Mouse (Mus musculus): ENCODE data around the gene Lipc. TPM values are rescaled to one million over a fixed set of nuclear protein-coding genes. Genes with fewer than 3 reads are reported as not detected.

Lipc gene
- total RNA-seq, 4 experiments from 2014 or later, result not detected

DNA sequence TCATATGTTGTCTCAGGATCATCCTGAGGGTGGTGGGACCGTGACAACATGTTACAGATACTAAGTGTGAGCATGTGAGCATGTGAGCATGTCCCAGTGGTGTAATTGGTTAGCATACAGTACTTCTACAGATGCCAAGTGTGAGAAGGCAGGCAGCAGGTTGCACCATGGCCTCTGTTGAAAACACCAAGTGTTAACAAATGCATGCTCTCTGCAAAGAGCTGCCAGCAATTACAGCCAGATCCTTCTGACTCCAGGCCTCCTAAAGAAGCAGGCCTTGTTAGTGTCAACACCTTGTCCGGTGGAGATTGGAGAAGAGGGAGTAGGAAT is 36.7 kb downstream of the Lipc start:
- DNase-seq (ENCODE audit: low spot score in 2 of 2), result no peak

GRCm38 (mm10) chr9:70914659-70915355 is 37.2 kb downstream of the Lipc start:
- DNase-seq (ENCODE audit: low spot score in 2 of 2), result no peak

- DNase-seq (ENCODE audit: low spot score in 2 of 2), result no peak
Measured at GRCm38 (mm10) chr9:70911163-70911562, 40.9 kb downstream of the Lipc start.

- DNase-seq (ENCODE audit: low spot score in 2 of 2), result no peak
Measured at GRCm38 (mm10) chr9:70910351-70910750, 41.7 kb downstream of the Lipc start.

GRCm38 (mm10) chr9:70902821-70903730 is 49.0 kb downstream of the Lipc start:
- DNase-seq (ENCODE audit: low spot score in 2 of 2), result no peak

DNA sequence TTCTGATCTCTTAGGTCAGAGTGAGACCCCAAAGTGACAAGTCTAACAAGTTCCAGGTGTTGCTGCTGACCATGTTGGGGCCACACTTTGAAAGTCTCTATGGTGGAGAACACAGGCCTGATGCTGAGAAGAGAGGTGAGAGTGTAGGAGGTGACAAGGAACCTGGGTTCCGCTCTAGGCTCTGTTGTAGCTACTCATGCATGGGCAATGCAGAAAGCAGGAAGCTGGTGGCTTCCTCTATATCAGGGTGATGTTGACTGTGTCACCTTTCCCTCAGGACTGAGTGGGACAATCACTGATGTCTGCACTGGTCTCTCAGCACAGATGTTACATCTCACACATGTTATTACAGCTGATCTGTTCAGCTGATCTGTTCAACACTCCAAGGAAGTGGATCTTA is 57.8 kb downstream of the Lipc start:
- DNase-seq (ENCODE audit: low spot score in 2 of 2), result no peak

GRCm38 (mm10) chr9:70893526-70893925 is 58.5 kb downstream of the Lipc start:
- no peak for DNase-seq (ENCODE audit: low spot score in 2 of 2)

DNA sequence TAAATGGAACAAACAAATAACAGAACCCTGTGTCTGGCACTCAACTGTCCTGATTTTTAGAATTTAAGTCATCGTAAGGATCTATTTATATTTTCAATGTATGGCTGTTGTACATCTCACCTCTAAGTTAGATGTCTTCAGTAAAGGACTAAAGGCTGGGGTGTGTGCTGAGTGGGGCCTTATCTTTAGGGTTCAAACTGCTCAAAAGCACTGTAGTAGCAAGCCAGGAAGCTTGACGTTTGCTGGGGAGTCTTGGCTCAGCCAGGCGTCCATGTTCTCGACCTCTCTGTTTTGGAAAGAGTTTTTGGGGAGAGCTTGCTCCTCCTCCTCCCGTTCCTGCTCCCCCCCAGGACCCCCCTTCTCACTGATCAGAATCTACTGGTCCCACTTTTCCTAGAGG is 59.4 kb downstream of the Lipc start:
- DNase-seq (ENCODE audit: low spot score in 2 of 2), result no peak

- no peak for DNase-seq (ENCODE audit: low spot score in 2 of 2)
Measured at GRCm38 (mm10) chr9:70891431-70892133, 60.4 kb downstream of the Lipc start.

DNA sequence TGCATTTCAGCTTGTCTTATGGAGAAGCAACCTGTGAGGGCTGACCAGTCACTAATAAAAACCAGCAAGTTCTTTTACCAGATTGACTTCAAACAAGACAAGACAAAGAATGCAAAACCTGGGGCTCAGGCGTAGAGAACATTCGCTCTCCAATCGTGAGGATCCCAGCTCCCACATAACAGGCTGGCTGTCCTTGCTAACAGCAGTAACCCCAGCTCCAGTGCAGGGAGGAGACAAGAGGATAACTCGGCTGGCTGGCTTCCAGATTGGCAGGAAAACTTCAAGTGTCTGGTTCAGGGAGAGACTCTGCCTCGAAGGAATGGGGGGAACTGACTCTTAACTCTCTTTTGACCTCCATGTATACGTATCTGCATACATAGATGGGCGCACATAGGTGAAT is 61.3 kb downstream of the Lipc start:
- no peak for DNase-seq (ENCODE audit: low spot score in 2 of 2)

- no peak for DNase-seq (ENCODE audit: low spot score in 2 of 2)
Measured at GRCm38 (mm10) chr9:70888969-70889368, 63.1 kb downstream of the Lipc start.

DNA sequence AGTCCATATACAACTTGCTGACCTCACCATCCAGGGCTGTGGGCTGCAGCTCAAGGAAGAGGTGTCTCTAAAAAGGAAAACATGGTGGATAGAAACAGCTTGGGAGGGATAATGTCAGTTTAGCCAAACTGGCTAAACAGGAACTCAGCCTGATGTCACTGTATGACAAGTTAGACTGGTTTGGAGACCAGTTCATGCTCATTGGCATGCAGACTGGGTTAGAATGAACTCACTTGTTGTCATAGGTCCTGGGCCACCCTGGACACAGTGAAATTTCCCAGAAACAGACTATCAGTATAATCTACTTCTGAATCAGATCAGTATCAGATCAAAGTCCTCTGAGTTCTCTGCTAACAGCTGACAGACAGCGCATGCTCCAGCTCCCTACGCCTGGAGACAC is 63.5 kb downstream of the Lipc start:
- no peak for DNase-seq (ENCODE audit: low spot score in 2 of 2)

DNA sequence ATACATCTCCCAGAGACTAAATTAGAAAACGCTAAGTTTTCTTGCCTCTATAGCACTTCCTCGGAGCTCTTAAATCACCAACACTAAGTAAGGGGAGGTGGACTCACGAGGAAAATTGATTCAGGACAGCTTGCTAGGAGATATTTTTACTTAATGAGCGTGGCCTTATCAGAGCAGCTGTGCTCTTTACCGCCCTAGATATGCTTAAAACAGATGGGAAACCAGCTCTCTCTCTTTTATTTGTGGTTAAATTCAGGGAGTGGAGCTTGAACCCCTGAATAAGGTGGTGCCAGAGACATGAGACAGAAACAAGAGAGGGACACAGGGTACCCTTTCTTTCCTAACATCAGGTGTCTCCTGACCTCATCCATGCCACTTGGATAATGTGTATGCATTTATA is 70.0 kb downstream of the Lipc start:
- no peak for DNase-seq (ENCODE audit: low spot score in 2 of 2)

- no peak for DNase-seq (ENCODE audit: low spot score in 2 of 2)
Measured at GRCm38 (mm10) chr9:70878823-70879222, 73.2 kb downstream of the Lipc start.

- DNase-seq (ENCODE audit: low spot score in 2 of 2), result no peak
Measured at GRCm38 (mm10) chr9:70878157-70878556, 73.9 kb downstream of the Lipc start.

GRCm38 (mm10) chr9:70875490-70875889 is 76.5 kb downstream of the Lipc start:
- DNase-seq (ENCODE audit: low spot score in 2 of 2), result no peak

GRCm38 (mm10) chr9:70875059-70875458 is 77.0 kb downstream of the Lipc start:
- no peak for DNase-seq (ENCODE audit: low spot score in 2 of 2)

DNA sequence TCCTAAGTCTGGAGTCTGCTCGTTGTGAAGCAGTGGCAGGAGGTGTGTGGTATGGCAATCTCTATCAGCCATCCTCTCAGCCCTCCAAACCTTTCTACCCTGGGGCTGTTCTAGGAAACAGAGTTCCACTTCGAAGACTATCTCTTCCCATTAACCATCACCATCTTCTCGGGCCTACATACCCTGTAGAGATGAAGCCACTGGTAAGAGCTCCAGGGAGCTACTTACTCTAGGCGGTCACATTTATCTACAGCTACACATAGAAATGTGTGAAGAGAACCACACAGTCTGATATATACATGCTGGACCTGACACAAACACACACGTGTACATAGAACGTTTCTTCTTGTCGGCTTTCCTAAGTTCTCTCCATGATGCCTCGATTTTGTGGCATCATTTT is 79.4 kb downstream of the Lipc start:
- no peak for DNase-seq (ENCODE audit: low spot score in 2 of 2)

- DNase-seq (ENCODE audit: low spot score in 2 of 2), result no peak
Measured at GRCm38 (mm10) chr9:70870326-70870725, 81.7 kb downstream of the Lipc start.

- no peak for DNase-seq (ENCODE audit: low spot score in 2 of 2)
Measured at GRCm38 (mm10) chr9:70869169-70869873, 82.7 kb downstream of the Lipc start.

- DNase-seq (ENCODE audit: low spot score in 2 of 2), result no peak
Measured at GRCm38 (mm10) chr9:70867381-70867780, 84.6 kb downstream of the Lipc start.

DNA sequence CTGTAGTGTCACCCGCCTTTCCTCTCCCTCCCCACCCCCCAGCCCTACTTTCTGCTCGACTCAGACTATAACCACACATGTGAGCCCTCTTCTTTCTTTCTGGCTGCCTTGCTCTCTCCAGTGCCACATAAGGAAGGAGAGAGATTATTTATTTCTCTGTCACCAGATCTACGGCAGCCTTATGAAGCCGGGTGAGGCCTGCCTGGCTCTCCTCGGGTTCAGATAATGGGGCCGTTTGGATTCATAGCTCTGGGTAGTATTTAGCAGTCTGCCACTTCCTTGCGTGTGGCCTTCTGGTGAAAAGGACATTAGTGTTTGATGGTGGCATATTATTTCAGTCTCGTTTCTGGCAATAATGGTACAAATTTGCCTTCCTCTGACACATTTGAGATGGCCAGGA is 88.0 kb downstream of the Lipc start:
- no peak for DNase-seq (ENCODE audit: low spot score in 2 of 2)
